In the genomic region with DNA sequence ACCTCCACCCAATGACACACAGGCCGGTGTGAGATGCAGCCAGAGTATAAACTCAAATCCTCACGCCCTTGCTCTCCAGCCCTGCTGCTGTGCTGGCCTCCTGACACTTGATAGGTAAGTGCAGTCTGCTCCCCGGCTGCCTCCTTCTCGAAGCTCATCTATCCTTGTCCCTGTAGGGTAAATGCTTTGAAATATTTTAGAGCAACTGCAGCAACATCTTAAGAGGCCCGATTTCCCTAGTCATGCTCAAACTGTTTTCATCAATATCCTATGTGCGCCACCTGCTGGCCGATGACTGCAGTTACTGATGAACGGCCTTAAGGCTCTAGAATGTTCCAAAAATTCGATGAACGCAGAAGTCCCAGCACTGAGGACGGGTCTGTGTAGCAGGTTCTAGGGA, we compare ENCODE assay signal across 9 mouse cellular contexts. TPM values are rescaled to one million over a fixed set of nuclear protein-coding genes. Genes with fewer than 3 reads are reported as not detected.
A peak's percentile ranks its signal among the peaks of the same experiment; 100 is the strongest.
DNase-seq lines count a peak whose midpoint lies in the region; ATAC-seq and TF ChIP-seq lines count a peak whose summit lies in the region.
"Had no signal": no experiment of that assay in that cellular context is flagged by ENCODE, and none has a peak within 500 bp of the region (broad histone marks: within the 10 kb centered on the region; RNA-seq: fewer than 3 reads in every experiment).

No protein-coding gene starts in this region.

- 0 out of 2 replicates have a peak, but pooled peaks cover 4% of the 10 kb centered on the region for H3K4me1 ChIP-seq in embryonic facial prominence, embryonic 15.5 days
- no peaks in the 10 kb centered on the region for H3K4me1 ChIP-seq in lung, adult 2 months (ENCODE audit: control insufficient read depth, insufficient read depth, low read length)

- no peaks in the 10 kb centered on the region for H3K36me3 ChIP-seq in embryonic facial prominence, embryonic 15.5 days
- H3K36me3 ChIP-seq: heart, embryonic 15.5 days had no signal

- TF ChIP-seq POLR2A in lung, adult 2 months (IDR thresholded peaks at IDR 0.05; ENCODE audit: borderline replicate concordance, extremely low read depth, low read depth, low read length) = no peak

- no peak overlapping the region for H3K4me3 ChIP-seq in embryonic facial prominence, embryonic 15.5 days (replicated peaks)
- H3K4me3 ChIP-seq in lung, adult 2 months (replicated peaks; ENCODE audit: extremely low read depth, low read depth, low read length) = no peak overlapping the region
- H3K4me3 ChIP-seq: heart, embryonic 15.5 days had no signal

- WGBS in embryonic facial prominence, embryonic 15.5 days = 29% methylated on average over 11 of the region's 11 CpGs
- WGBS in lung, adult 2 months = 28% methylated on average over 11 of the region's 11 CpGs

- peak; percentile 75 for TF ChIP-seq CTCF in lung, adult 2 months (IDR thresholded peaks at IDR 0.05; ENCODE audit: insufficient read depth, low read length)

- H3K27ac ChIP-seq in embryonic facial prominence, embryonic 15.5 days (replicated peaks) = no peak overlapping the region
- H3K27ac ChIP-seq: heart, embryonic 15.5 days had no signal

- ATAC-seq in embryonic facial prominence, embryonic 15.5 days (ENCODE audit: insufficient number of reproducible peaks, low FRiP score, low TSS enrichment, low read depth) = 0 out of 2 replicates have a peak, but pooled peaks have one; percentile 21
- ATAC-seq in neutrophil, adult 5-6 weeks (ENCODE audit: extremely low read depth, insufficient number of reproducible peaks, low FRiP score, poor library complexity, severe bottlenecking) = peak; percentile 55

- DNase-seq in ES-CJ7 (ENCODE audit: low read depth, low spot score) = peak; percentile 84
- DNase-seq in brain, adult 2 months (ENCODE audit: low read depth, low spot score) = peak; percentile 92
- peak; percentile 20 for DNase-seq in heart, postnatal 25 days (ENCODE audit: low spot score)
- peak; percentile 89 to 90 for DNase-seq in kidney, postnatal 4 days
- DNase-seq in lung, adult 2 months = peak; percentile 58
- DNase-seq in thymus, postnatal 14 days = peak; percentile 48

- no peaks in the 10 kb centered on the region for H3K27me3 ChIP-seq in embryonic facial prominence, embryonic 15.5 days
- H3K27me3 ChIP-seq: heart, embryonic 15.5 days had no signal

- H3K4me2 ChIP-seq in embryonic facial prominence, embryonic 15.5 days (replicated peaks) = no peak overlapping the region
- H3K4me2 ChIP-seq: heart, embryonic 15.5 days had no signal

- intact Hi-C loops in heart, postnatal 25 days (cut with DNase I) = loop anchor here (2.0 to 5.0 kb wide), 5 partner anchors 250 to 576 kb away; no protein-coding TSS in a partner anchor

- no peaks in the 10 kb centered on the region for H3K9me3 ChIP-seq in embryonic facial prominence, embryonic 15.5 days (replicated peaks)
- H3K9me3 ChIP-seq: heart, embryonic 15.5 days had no signal

- H3K9ac ChIP-seq in embryonic facial prominence, embryonic 15.5 days = no peak overlapping the region
- H3K9ac ChIP-seq: heart, embryonic 15.5 days had no signal

RNA-seq across cellular contexts. Expression of a gene that starts 58.1 kb away (rescaled TPM):
- polyA plus RNA-seq in embryonic facial prominence, embryonic 15.5 days (2015; fragmentation: Nextera tagmentation; extraction: Ambion mirVana) = not detected in 2 replicates
- not detected for total RNA-seq in heart, postnatal 25 days (2021)
- polyA plus RNA-seq in lung, adult 2 months (2012; rRNA removed) = 0.21 TPM in 1 of 2 replicates, not detected in the other
- total RNA-seq in neutrophil, adult 5-6 weeks (2017) = 0.58 TPM in 1 of 2 replicates, not detected in the other
- polyA plus RNA-seq: heart, embryonic 15.5 days had no signal

Comparison
In these comparisons a context has a peak if more than half of its experiments do, and no peak if none do; other contexts are left out.
1. DNase-seq: peak in every context shown above with its lines; median percentile 92 in brain, adult 2 months; 90 in kidney, postnatal 4 days; 84 in ES-CJ7; 58 in lung, adult 2 months; 48 in thymus, postnatal 14 days; 20 in heart, postnatal 25 days.